Mouse (Mus musculus): ENCODE measurements at regions not wholly inside any gene's neighbourhood (a gene's known extent, or its start where the extent isn't known, plus 50 kb on each side); places are given as distances from the start of the nearest gene placed in this dataset.

DNA sequence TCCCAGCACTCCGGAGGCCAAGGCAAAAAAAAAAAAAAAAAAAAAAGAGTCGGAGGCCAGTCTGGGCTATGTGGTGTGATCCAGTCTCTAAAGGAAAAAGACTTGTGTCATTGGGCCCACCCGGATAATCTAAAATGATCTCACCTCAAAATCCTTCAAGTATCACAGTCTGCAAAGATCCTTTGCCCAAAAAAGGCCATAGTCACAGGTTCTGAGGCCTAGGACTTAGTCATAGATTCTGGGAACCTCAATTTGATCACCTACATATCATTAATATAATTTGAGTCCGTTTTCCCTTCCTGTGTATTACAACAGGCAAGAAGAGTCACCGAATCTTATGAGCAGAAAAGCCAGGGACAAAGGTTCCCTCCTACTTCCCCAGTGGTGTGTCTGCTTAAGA, 98.3 kb upstream of the Rad23b start:
- TF ChIP-seq HCFC1 (IDR thresholded peaks at IDR 0.05; ENCODE audit: borderline replicate concordance, insufficient read depth, low read length) (no peak), MAFK (IDR thresholded peaks at IDR 0.05; ENCODE audit: insufficient read depth, low read depth, low read length) (no peak), ZNF384 (IDR thresholded peaks at IDR 0.05; ENCODE audit: low read depth, low read length) (no peak), CHD2 (IDR thresholded peaks at IDR 0.05; ENCODE audit: low read depth, low read length) (no peak), ZC3H11A (IDR thresholded peaks at IDR 0.05; ENCODE audit: borderline replicate concordance, low read depth, low read length) (no peak)

Measured in ES-E14 (cell line).